In the genomic region with DNA sequence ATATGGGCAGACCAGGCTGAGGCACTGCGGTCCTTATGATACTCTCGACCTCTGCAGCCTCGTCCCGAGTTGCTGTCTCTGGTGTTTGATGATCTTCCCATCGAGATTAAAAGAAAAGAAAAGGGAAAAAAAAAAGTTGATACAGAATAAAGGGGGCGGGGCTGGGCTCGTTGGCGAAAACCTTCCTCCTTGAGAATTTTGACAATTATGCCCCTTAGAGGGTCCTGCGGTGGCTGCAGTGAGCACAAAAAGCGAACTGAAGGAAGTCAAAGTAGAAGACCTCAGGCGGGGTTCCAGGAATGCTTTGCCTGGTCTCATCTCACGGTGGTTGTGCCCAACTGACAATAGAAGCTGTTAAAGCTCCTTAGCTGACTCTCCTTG, we compare ENCODE assay signal across 8 mouse cellular contexts. TPM values are rescaled to one million over a fixed set of nuclear protein-coding genes. Genes with fewer than 3 reads are reported as not detected.
DNase-seq lines count a peak whose midpoint lies in the region; ATAC-seq and TF ChIP-seq lines count a peak whose summit lies in the region.

No protein-coding gene starts in this region.

- intact Hi-C loops in left cerebral cortex, postnatal 10 days (cut with DNase I): no loop called here

- no peak for TF ChIP-seq POLR2A in testis, adult 2 months (IDR thresholded peaks at IDR 0.05; ENCODE audit: control insufficient read depth, low read depth, low read length)

- ATAC-seq in erythroblast, adult 5-6 weeks (replicated peaks; ENCODE audit: low FRiP score, poor library complexity, severe bottlenecking): no peak
- no peak for ATAC-seq in limb, embryonic 13.5 days (ENCODE audit: low FRiP score, low read depth)
- no peak for ATAC-seq in stomach, embryonic 15.5 days (ENCODE audit: insufficient read depth, low FRiP score, low read depth)

- H3K9ac ChIP-seq in limb, embryonic 13.5 days: peak overlapping the region; percentile 84
- peak overlapping the region; percentile 73 for H3K9ac ChIP-seq in stomach, embryonic 15.5 days

- no peak for TF ChIP-seq CTCF in testis, adult 2 months (IDR thresholded peaks at IDR 0.05; ENCODE audit: control insufficient read depth, insufficient read depth, insufficient replicate concordance, low read depth, low read length)

- H3K27me3 ChIP-seq in erythroblast, embryonic 14.5 days (ENCODE audit: control insufficient read depth): no peaks in the 10 kb centered on the region
- no peaks in the 10 kb centered on the region for H3K27me3 ChIP-seq in testis, adult 2 months (ENCODE audit: control insufficient read depth, insufficient read depth, low read length)
- no peaks in the 10 kb centered on the region for H3K27me3 ChIP-seq in limb, embryonic 13.5 days
- H3K27me3 ChIP-seq in stomach, embryonic 15.5 days (replicated peaks): no peaks in the 10 kb centered on the region

- H3K4me1 ChIP-seq in erythroblast, embryonic 14.5 days (ENCODE audit: control insufficient read depth): peaks cover 35% of the 10 kb centered on the region
- peaks cover 11% of the 10 kb centered on the region for H3K4me1 ChIP-seq in testis, adult 2 months (ENCODE audit: control insufficient read depth, insufficient read depth, low read length)
- H3K4me1 ChIP-seq in limb, embryonic 13.5 days: peaks cover 41% of the 10 kb centered on the region
- peaks cover 33% of the 10 kb centered on the region for H3K4me1 ChIP-seq in stomach, embryonic 15.5 days

- peak overlapping the region; percentile 94 for H3K27ac ChIP-seq in testis, adult 2 months (ENCODE audit: control insufficient read depth, insufficient read depth, low read depth, low read length)
- H3K27ac ChIP-seq in limb, embryonic 13.5 days: peak overlapping the region; percentile 84; the same call in 1 of the 2 replicates
- H3K27ac ChIP-seq in stomach, embryonic 15.5 days: peak overlapping the region; percentile 98

- peaks cover 20% of the 10 kb centered on the region for H3K36me3 ChIP-seq in erythroblast, embryonic 14.5 days (ENCODE audit: control insufficient read depth)
- H3K36me3 ChIP-seq in testis, adult 2 months (ENCODE audit: control insufficient read depth, insufficient read depth, low read length): peaks cover 4% of the 10 kb centered on the region
- peaks cover 25% of the 10 kb centered on the region for H3K36me3 ChIP-seq in limb, embryonic 13.5 days
- H3K36me3 ChIP-seq in stomach, embryonic 15.5 days: peaks cover 4% of the 10 kb centered on the region; the same call in 1 of the 2 replicates

- H3K4me2 ChIP-seq in limb, embryonic 13.5 days (replicated peaks): peak overlapping the region; percentile 100
- H3K4me2 ChIP-seq in stomach, embryonic 15.5 days: peak overlapping the region; percentile 98

- DNase-seq in testis, postnatal 14 days (ENCODE audit: low spot score): no peak
- no peak for DNase-seq in left cerebral cortex, postnatal 10 days (ENCODE audit: extremely low spot score in 1 of 2, low spot score in 2 of 2)
- no peak for DNase-seq in frontal cortex, postnatal 25 days (ENCODE audit: low spot score in 2 of 2)

- no peaks in the 10 kb centered on the region for H3K9me3 ChIP-seq in erythroblast, embryonic 14.5 days (ENCODE audit: control insufficient read depth, low read length)
- no peaks in the 10 kb centered on the region for H3K9me3 ChIP-seq in limb, embryonic 13.5 days
- H3K9me3 ChIP-seq in stomach, embryonic 15.5 days: no peaks in the 10 kb centered on the region

- WGBS in limb, embryonic 13.5 days: 1% methylated on average over 12 of the region's 12 CpGs
- under 1% methylated on average over 12 of the region's 12 CpGs for WGBS in stomach, embryonic 15.5 days

- peak overlapping the region; percentile 98 for H3K4me3 ChIP-seq in erythroblast, embryonic 14.5 days (replicated peaks)
- H3K4me3 ChIP-seq in testis, adult 2 months (ENCODE audit: control insufficient read depth, low read depth, low read length): peak overlapping the region; percentile 91
- H3K4me3 ChIP-seq in limb, embryonic 13.5 days: peak overlapping the region; percentile 77
- peak overlapping the region; percentile 79 for H3K4me3 ChIP-seq in stomach, embryonic 15.5 days (replicated peaks)

RNA-seq across cellular contexts. Expression of a gene that starts 0.9 kb away (rescaled TPM):
- 0.43 and 1.5 TPM in 2 replicates for polyA plus RNA-seq in erythroblast, embryonic 14.5 days (2012)
- total RNA-seq in erythroblast, adult 5-6 weeks (2015; ENCODE audit: low replicate concordance): 2.7 and 11.1 TPM in 2 replicates
- 5.4 and 9.2 TPM in 2 replicates for total RNA-seq in erythroblast, adult 5-6 weeks (2017; ENCODE audit: low replicate concordance)
- polyA plus RNA-seq in testis, adult 2 months (2012; rRNA removed): 74.1 and 79.1 TPM in 2 replicates
- 16.9 and 17.6 TPM in 2 replicates for polyA plus RNA-seq in limb, embryonic 13.5 days (2015; fragmentation: Nextera tagmentation; extraction: Ambion mirVana)
- 20.2 and 29.9 TPM in 2 replicates for polyA plus RNA-seq in stomach, embryonic 15.5 days (2015; fragmentation: Nextera tagmentation; extraction: Ambion mirVana)
- total RNA-seq in left cerebral cortex, postnatal 10 days (2021): 10 to 100 TPM; 54.6 to 57.3 TPM

RNA-seq across cellular contexts. Expression of a gene that starts 1.0 kb away (rescaled TPM):
- polyA plus RNA-seq in erythroblast, embryonic 14.5 days (2012): 1.4 and 1.5 TPM in 2 replicates
- total RNA-seq in erythroblast, adult 5-6 weeks (2015; ENCODE audit: low replicate concordance): 0.96 and 1.7 TPM in 2 replicates
- total RNA-seq in erythroblast, adult 5-6 weeks (2017; ENCODE audit: low replicate concordance): 0.98 and 2.7 TPM in 2 replicates
- 6.6 and 6.7 TPM in 2 replicates for polyA plus RNA-seq in testis, adult 2 months (2012; rRNA removed)
- 31.8 and 34.6 TPM in 2 replicates for polyA plus RNA-seq in limb, embryonic 13.5 days (2015; fragmentation: Nextera tagmentation; extraction: Ambion mirVana)
- polyA plus RNA-seq in stomach, embryonic 15.5 days (2015; fragmentation: Nextera tagmentation; extraction: Ambion mirVana): 24.7 and 26.9 TPM in 2 replicates
- 100 to 1,000 TPM; 694 to 719 TPM for total RNA-seq in left cerebral cortex, postnatal 10 days (2021)

RNA-seq across cellular contexts. Expression of a gene that starts 18.2 kb away (rescaled TPM):
- not detected in 2 replicates for polyA plus RNA-seq in erythroblast, embryonic 14.5 days (2012)
- total RNA-seq in erythroblast, adult 5-6 weeks (2015; ENCODE audit: low replicate concordance): not detected in 2 replicates
- total RNA-seq in erythroblast, adult 5-6 weeks (2017; ENCODE audit: low replicate concordance): not detected in 2 replicates
- polyA plus RNA-seq in testis, adult 2 months (2012; rRNA removed): 0.05 and 0.06 TPM in 2 replicates
- polyA plus RNA-seq in limb, embryonic 13.5 days (2015; fragmentation: Nextera tagmentation; extraction: Ambion mirVana): 0.06 TPM in 1 of 2 replicates, not detected in the other
- not detected in 2 replicates for polyA plus RNA-seq in stomach, embryonic 15.5 days (2015; fragmentation: Nextera tagmentation; extraction: Ambion mirVana)
- total RNA-seq in left cerebral cortex, postnatal 10 days (2021): not detected
